Mouse (Mus musculus): ENCODE data around the gene Tgif1. TPM values are rescaled to one million over a fixed set of nuclear protein-coding genes. Genes with fewer than 3 reads are reported as not detected.
"Not testable (repeated sequence)": the region's sequence is repeated elsewhere in the genome, so short reads cannot be mapped to it uniquely, and the experiment has no call there.

Tgif1 gene
- polyA plus RNA-seq, 1 experiment from 2014 or later, result 29.6 TPM

DNA sequence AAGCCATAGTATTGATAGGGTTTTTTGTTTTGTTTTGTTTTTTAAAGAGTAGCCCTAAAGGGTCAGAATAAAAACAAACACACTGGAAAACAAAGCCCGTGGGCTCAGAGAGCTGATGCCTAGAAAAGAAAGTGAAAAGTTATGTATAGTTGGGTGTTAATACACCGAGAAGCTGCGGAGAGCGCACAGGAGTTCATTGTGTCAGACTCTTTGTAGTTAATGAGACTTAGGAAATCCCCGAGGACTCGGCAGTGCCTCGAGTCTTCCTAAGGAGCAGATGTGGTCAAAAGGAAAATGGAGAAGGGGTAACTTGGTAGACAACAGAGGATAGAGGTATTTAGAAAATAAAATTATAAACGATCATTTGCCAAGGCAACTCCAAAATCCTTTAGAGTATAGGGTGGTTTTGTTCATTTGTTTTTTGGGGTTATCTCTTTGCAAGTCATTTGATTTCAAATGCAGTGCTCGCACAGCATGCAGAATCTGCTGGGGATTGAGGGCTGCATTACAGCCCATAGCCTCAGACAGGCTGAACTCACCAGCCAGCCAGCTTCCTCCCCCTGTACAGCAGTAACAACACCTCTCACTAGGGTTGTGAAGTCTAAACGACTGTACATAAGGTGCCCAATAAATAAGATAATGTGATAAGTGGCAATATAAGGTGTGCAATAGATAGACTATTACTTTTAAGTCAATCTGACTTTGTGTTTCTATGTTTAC lies 18.1 kb downstream of the Tgif1 start:
- no peaks in the 10 kb centered on the region for H3K27me3 ChIP-seq
- H3K36me3 ChIP-seq, result 0 out of 2 replicates have a peak, but pooled peaks cover 6% of the 10 kb centered on the region
- H3K4me2 ChIP-seq (replicated peaks), result peak overlapping the region; percentile 78
- H3K9me3 ChIP-seq, result no peaks in the 10 kb centered on the region
- under 1% methylated on average over 10 of the region's 10 CpGs for WGBS
- peaks cover 16% of the 10 kb centered on the region for H3K4me1 ChIP-seq (replicated peaks)
- peak overlapping the region; percentile 48 for H3K4me3 ChIP-seq (replicated peaks)
- H3K9ac ChIP-seq (replicated peaks), result peak overlapping the region; percentile 72
- H3K27ac ChIP-seq, result no peak overlapping the region
- ATAC-seq, result peak; percentile 49

DNA sequence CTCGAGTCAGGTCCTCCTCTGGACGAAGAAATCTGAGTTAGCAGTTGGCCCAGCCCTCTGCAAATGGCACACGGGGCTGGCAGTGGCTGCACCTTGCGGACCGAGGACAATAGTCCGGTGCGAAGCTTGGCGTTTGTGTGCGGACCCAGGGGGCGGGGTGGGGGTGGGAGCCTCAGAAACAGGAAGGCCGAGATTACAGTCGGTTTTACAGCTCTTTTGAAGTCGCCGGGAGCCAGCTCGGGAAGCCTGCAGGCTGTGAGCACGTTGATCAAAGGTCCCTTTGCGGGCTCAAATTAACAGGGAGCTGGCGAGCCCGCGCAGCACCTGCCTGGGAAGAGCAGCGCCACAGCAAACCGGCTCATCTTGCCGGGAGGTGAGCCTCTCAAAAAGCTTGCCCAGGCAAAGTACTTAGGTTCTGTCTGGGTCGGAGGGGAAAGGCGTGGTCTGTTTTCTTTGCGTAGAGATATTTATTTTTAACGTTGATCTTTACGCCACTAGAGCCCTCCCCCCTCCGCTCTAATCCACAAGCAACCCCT lies 18.8 kb downstream of the Tgif1 start:
- no peaks in the 10 kb centered on the region for H3K9me3 ChIP-seq
- ATAC-seq, result peak; percentile 70
- H3K36me3 ChIP-seq, result 0 out of 2 replicates have a peak, but pooled peaks cover under 1% of the 10 kb centered on the region
- peak overlapping the region; percentile 72 for H3K9ac ChIP-seq (replicated peaks)
- H3K4me2 ChIP-seq (replicated peaks), result peak overlapping the region; percentile 78
- peak overlapping the region; percentile 48 for H3K4me3 ChIP-seq (replicated peaks)
- no peaks in the 10 kb centered on the region for H3K27me3 ChIP-seq
- WGBS, result under 1% methylated on average over 29 of the region's 29 CpGs
- peaks cover 16% of the 10 kb centered on the region for H3K4me1 ChIP-seq (replicated peaks)
- peak overlapping the region; percentile 26; the same call in 1 of the 2 replicates for H3K27ac ChIP-seq

DNA sequence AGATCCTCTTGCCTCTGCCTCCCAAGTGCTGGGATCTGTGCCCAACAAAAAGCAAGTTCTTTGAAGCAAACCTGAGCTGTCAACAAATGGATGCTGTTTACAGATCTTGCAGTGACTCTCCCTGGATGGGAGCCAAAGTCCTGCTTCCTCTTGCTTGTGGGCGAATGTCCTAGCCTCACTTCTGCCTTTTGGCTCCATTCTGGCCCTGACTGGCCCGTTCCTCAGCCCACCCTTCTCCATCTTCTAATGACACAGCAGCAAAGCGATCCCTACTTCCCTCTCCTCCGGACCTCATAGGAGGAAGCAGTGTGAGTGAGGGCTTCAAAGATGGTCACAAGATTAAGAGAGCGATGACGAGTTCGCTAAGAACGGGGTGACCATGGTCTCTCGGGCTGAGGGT lies 20.8 kb downstream of the Tgif1 start:
- no peak overlapping the region for H3K4me3 ChIP-seq (replicated peaks)
- no peak for ATAC-seq
- H3K9ac ChIP-seq (replicated peaks), result no peak overlapping the region
- 96% methylated on average over 9 of the region's 9 CpGs for WGBS
- no peaks in the 10 kb centered on the region for H3K9me3 ChIP-seq
- H3K36me3 ChIP-seq, result no peaks in the 10 kb centered on the region
- peaks cover 16% of the 10 kb centered on the region for H3K4me1 ChIP-seq (replicated peaks)
- no peak overlapping the region for H3K27ac ChIP-seq
- H3K4me2 ChIP-seq (replicated peaks), result no peak overlapping the region
- H3K27me3 ChIP-seq, result no peaks in the 10 kb centered on the region

DNA sequence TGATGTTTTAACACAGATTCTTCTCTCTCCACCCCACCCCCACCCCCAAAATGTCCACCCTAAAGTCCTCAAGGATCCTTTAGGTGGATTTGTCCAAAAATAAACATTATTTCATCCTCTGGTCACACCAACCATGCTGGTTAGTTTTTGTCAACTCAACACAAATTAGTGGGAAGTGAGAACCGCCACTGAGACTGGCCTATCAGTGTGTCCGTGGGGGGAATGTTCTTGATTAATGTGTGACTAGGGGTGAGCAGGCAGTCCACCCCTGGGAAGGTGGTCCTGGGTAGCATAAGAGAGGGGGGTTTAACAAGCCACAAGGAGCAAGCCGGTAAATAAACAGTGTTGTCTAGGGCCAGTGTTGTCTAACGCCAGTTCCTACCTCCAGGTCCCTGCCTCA lies 21.8 kb downstream of the Tgif1 start:
- no peak overlapping the region for H3K9ac ChIP-seq (replicated peaks)
- no peaks in the 10 kb centered on the region for H3K36me3 ChIP-seq
- no peaks in the 10 kb centered on the region for H3K27me3 ChIP-seq
- H3K4me2 ChIP-seq (replicated peaks), result no peak overlapping the region
- no peak for ATAC-seq
- WGBS, result 91% methylated on average over 4 of the region's 4 CpGs
- H3K9me3 ChIP-seq, result no peaks in the 10 kb centered on the region
- peaks cover 16% of the 10 kb centered on the region for H3K4me1 ChIP-seq (replicated peaks)
- no peak overlapping the region for H3K4me3 ChIP-seq (replicated peaks)
- no peak overlapping the region for H3K27ac ChIP-seq

DNA sequence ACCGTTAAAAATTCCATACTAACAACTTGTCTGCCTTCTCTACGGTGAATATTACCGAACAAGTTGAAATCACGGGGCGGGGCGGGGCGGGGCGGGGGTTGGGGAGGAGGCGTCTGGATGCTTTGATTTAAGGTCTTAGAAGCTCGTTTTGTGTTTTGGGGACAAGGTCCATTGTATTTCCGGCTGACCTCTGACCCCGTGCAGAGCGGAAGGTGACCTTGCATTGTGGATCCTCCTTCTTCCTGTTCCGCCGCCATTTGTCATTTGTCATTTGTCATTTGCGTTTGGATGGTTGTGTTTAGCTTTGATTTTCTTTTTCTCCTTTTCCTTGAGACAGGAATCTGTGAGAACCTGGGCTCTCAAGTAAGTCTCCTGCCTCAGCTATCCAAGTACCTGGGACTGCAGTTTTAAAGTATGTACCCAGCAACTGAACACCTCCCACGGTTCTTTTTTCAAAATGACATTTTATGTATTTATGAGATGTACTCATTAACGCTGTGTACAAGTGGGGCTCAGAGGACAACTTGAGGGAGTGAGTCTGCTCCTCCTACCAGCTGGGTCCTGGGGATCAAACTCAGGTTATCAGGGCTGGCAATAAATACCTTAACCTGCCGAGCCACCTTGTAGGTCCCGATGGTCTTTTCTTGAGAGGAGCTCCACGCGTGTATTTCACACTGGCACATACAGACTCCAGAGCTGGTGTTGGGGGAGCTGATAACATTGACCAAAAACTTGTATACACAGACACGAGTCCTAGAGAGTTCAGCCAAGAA lies 23.2 kb downstream of the Tgif1 start:
- no peaks in the 10 kb centered on the region; the same call in 1 of the 2 replicates for H3K27me3 ChIP-seq
- H3K9me3 ChIP-seq, result no peaks in the 10 kb centered on the region
- H3K36me3 ChIP-seq, result no peaks in the 10 kb centered on the region
- H3K4me3 ChIP-seq (replicated peaks), result no peak overlapping the region
- peaks cover 10% of the 10 kb centered on the region for H3K4me1 ChIP-seq (replicated peaks)
- 73% methylated on average over 23 of the region's 23 CpGs for WGBS
- no peak overlapping the region for H3K9ac ChIP-seq (replicated peaks)
- no peak overlapping the region for H3K27ac ChIP-seq
- H3K4me2 ChIP-seq (replicated peaks), result no peak overlapping the region
- no peak for ATAC-seq

DNA sequence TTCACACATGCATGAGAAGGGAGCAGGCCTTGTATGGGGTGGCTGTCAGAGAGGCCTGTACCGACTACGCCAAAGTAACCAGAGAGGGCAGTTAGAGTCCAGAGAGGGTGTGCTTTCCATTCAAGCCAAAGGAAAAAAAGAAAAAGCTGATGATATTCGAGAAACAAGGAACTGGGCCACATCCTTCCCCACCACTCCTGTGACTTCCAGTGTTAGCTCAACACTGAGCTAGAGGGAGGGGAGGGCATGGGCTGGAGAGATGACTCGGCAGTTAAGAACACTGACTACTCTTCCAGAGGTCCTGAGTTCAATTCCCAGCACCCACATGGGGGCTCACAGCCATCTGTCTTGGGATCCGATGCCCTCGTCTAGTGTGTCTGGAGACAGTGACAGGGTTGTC lies 24.1 kb downstream of the Tgif1 start:
- no peak overlapping the region for H3K4me2 ChIP-seq (replicated peaks)
- 0 out of 2 replicates have a peak, but pooled peaks cover under 1% of the 10 kb centered on the region for H3K4me1 ChIP-seq (replicated peaks)
- no peak overlapping the region for H3K9ac ChIP-seq (replicated peaks)
- no peak for ATAC-seq
- H3K27ac ChIP-seq, result no peak overlapping the region
- no peak overlapping the region for H3K4me3 ChIP-seq (replicated peaks)
- H3K27me3 ChIP-seq, result no peaks in the 10 kb centered on the region; the same call in 1 of the 2 replicates
- H3K36me3 ChIP-seq, result no peaks in the 10 kb centered on the region
- 85% methylated on average over 6 of the region's 6 CpGs for WGBS
- H3K9me3 ChIP-seq, result no peaks in the 10 kb centered on the region

DNA sequence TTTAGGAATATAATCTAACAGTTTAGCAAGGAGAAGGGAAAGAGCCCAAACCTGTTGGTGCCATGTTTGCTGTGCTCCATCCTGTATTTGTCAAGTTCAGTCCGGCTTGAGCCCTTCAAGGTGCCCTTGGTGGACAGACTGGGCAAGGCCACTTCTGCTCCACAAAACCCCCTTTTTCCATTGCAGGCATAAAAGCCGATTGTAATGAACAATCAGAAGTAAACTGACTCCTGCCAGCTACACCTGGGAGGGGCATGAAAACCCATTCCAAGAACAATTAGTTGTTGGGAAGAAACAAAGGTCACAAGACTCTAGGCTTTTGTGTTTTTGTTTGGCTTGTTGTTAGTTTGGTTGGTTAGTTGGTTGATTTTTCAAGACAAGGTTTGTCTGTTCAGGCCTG lies 24.8 kb downstream of the Tgif1 start:
- Histone ChIP-seq H3K27me3 (no peaks in the 10 kb centered on the region; the same call in 1 of the 2 replicates), H3K9me3 (no peaks in the 10 kb centered on the region), H3K36me3 (no peaks in the 10 kb centered on the region), H3K4me3 (replicated peaks) (no peak overlapping the region), H3K27ac (no peak overlapping the region), H3K9ac (replicated peaks) (no peak overlapping the region), H3K4me2 (replicated peaks) (no peak overlapping the region), H3K4me1 (replicated peaks) (no peaks in the 10 kb centered on the region)
- no peak for ATAC-seq
- 96% methylated on average over 2 of the region's 2 CpGs for WGBS

DNA sequence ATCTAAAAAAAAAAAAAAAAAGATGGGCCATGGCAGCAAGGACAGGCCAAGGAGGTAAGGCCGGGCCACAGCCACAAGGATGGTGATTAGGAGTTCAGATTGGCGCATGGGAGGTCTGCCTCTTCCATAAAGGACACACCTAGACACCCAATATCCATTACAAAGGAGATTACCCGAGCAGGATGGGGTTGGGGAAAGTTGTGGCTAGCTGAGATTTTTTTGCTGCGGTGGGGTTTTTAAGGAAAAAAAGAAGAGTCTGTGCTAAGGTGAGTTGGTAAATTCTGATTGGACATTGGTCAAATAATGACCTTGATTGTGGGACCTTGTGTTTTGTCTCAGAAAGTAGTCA lies 25.2 kb downstream of the Tgif1 start:
- Histone ChIP-seq H3K9ac (replicated peaks) (no peak overlapping the region), H3K4me1 (replicated peaks) (no peaks in the 10 kb centered on the region), H3K27ac (no peak overlapping the region), H3K36me3 (no peaks in the 10 kb centered on the region), H3K4me2 (replicated peaks) (no peak overlapping the region), H3K27me3 (no peaks in the 10 kb centered on the region; the same call in 1 of the 2 replicates), H3K4me3 (replicated peaks) (no peak overlapping the region), H3K9me3 (no peaks in the 10 kb centered on the region)
- WGBS, result 65% methylated on average over 4 of the region's 4 CpGs
- ATAC-seq, result no peak

DNA sequence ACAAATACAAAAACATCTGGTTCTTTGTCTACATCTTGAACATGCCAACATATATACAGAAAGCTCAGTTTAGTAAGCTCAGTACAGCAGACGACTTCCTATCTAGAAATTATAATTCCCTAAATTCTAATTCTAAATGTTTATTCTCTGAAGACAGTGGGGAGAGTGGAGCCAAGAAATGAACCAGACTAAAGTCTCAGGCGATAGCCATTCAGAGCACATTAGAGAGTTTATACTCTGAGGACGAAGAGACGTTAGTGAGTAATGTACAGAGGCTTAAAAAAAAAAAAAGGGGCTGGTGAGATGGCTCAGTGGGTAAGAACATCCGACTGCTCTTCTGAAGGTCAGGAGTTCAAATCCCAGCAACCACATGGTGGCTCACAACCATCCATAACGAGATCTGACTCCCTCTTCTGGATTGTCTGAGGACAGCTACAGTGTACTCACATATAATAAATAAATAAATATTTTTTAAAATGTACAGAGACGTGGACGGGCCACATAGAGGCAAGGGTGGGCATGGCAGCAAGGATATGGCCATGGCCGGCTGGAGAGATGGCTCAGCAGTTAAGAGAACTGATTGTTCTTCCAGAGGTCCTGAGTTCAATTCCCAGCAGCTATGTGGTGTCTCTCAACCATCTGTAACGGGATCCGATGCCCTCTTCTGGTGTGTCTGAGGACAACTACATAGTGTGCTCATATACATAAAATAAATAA lies 25.7 kb downstream of the Tgif1 start:
- not testable (repeated sequence) for H3K36me3 ChIP-seq; H3K4me2 ChIP-seq (replicated peaks); H3K4me3 ChIP-seq (replicated peaks); H3K27me3 ChIP-seq; ATAC-seq; H3K9ac ChIP-seq (replicated peaks); H3K27ac ChIP-seq; H3K4me1 ChIP-seq (replicated peaks); H3K9me3 ChIP-seq
- WGBS, result 89% methylated on average over 11 of the region's 11 CpGs

DNA sequence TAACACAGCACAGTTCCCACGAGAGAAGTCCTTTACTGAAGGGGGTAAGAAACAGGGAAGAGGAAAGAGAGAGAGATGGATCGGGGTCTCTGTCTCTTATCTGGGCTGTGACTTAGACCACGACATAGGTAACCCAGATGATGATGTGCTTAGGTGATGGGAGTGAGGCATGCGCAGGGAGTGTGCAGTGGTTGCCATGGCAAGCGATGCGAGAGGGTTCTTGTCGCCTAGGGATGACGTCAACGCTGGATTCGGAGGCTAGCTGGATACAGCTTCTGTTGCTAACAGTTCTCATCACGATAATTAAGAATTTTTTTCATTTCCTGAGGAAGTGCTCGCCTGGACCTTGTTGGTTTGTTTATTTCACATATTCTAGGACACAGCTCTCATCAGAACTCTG lies 27.1 kb downstream of the Tgif1 start:
- WGBS, result 85% methylated on average over 12 of the region's 12 CpGs
- Histone ChIP-seq H3K4me3 (replicated peaks) (no peak overlapping the region), H3K27ac (no peak overlapping the region)

DNA sequence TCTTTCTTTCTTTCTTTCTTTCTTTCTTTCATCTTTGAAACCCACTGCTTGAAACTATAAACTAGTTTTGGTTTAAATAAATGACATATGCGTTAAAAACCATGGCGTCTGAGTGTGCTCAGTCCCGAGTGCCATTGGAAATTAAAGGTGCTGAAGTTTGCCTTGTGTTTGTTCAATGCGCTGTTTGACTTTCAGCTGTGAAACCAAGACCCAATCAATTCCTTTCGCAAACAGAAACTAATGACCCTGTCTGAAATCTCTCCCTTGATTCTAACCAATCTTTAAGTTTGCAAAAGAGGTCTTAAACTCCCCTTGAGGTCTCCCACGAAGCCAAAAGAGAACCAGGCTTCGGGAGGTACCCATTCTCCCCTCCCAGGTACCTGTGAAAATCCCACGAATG lies 30.3 kb downstream of the Tgif1 start:
- H3K4me3 ChIP-seq (replicated peaks), result no peak overlapping the region
- H3K27ac ChIP-seq, result no peak overlapping the region
- peaks cover 2% of the 10 kb centered on the region; the same call in 1 of the 2 replicates for H3K4me1 ChIP-seq (replicated peaks)
- no peak for ATAC-seq
- 83% methylated on average over 8 of the region's 8 CpGs for WGBS
- H3K9ac ChIP-seq (replicated peaks), result no peak overlapping the region
- H3K9me3 ChIP-seq, result no peaks in the 10 kb centered on the region
- H3K27me3 ChIP-seq, result peaks cover 32% of the 10 kb centered on the region
- no peaks in the 10 kb centered on the region for H3K36me3 ChIP-seq
- no peak overlapping the region for H3K4me2 ChIP-seq (replicated peaks)

More for the DNA sequence above, 27.1 kb downstream of the Tgif1 start:
- H3K9me3 ChIP-seq, result no peaks in the 10 kb centered on the region
- no peaks in the 10 kb centered on the region for H3K4me1 ChIP-seq (replicated peaks)
- H3K4me2 ChIP-seq (replicated peaks), result no peak overlapping the region
- H3K9ac ChIP-seq (replicated peaks), result no peak overlapping the region
- peaks cover 9% of the 10 kb centered on the region for H3K27me3 ChIP-seq
- H3K36me3 ChIP-seq, result no peaks in the 10 kb centered on the region
- ATAC-seq, result no peak

Measured in midbrain, embryonic 13.5 days (tissue).